Mouse (Mus musculus) brown adipose tissue, adult 24 weeks (tissue): ENCODE results near the gene Fam50b. TPM values are rescaled to one million over a fixed set of nuclear protein-coding genes. Genes with fewer than 3 reads are reported as not detected.

Source experiments
- H3K27ac ChIP-seq: fragments of 200-500 bp; replicated peaks from 2 replicates; pipeline ENCODE4 v1.5.1; 2012; ENCODE audit warnings: low read depth, mild to moderate bottlenecking, low read length
- H3K4me1 ChIP-seq: fragments of 200-500 bp; 2 replicates; pipeline ENCODE4 v1.6.1; 2012; ENCODE audit warnings: low read length, mixed read lengths; ENCODE audit not compliant: control insufficient read depth, insufficient read depth, insufficient read length
- H3K4me3 ChIP-seq: fragments of 200-500 bp; 2 replicates; pipeline ENCODE4 v1.5.1; 2012; ENCODE audit warnings: low read depth, mild to moderate bottlenecking, low read length, moderate library complexity; ENCODE audit not compliant: insufficient read depth
- polyA plus RNA-seq: library from polyadenylated mRNA; stranded (reverse); fragments of >200 nt; gene quantifications from 2 replicates; pipeline ENCODE4 v1.2.4, GENCODE M21; 2012; ENCODE audit not compliant: missing spikeins, insufficient read depth, insufficient read length

Gene Fam50b
- polyA plus RNA-seq, 1 experiment, result not detected

DNA sequence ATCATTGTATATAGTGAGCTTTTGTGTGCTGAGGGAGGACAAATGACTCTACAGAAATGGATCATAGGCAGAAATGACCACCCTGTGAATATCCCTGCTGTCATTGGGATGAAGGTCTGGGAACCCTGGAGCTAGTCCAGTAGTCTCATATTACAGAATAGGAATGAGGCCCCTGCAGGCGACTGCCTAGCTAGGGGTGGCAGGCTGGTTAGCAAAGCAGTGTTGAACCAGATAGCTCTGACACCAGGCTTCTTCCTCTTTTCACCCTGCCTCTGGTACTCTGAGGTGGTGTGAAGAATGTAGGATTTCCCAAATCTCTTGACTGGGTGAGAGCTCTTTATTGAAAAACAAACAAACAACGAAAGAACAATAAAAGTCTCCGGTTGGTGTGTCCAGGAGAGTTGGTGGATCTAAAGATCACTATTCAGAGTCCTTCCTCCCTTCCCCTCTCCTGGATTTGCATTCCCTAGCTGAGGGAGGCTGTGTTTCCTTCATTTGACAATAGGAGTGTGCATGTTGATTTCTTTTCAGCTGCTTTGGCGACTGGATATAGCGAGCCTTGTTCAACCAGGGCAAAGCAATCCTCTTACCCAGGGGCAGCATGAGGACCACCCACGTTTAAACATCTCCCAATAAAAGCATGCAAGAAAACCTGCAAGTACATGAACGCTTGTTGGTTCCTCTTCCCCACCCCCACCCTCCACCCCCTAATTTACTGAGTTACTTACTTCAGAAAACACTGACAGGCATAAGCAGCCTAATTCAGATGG, 26.1 kb downstream of the Fam50b start:
- 0 out of 2 replicates have a peak overlapping the region, but pooled peaks have one; percentile 24 for H3K27ac ChIP-seq

DNA sequence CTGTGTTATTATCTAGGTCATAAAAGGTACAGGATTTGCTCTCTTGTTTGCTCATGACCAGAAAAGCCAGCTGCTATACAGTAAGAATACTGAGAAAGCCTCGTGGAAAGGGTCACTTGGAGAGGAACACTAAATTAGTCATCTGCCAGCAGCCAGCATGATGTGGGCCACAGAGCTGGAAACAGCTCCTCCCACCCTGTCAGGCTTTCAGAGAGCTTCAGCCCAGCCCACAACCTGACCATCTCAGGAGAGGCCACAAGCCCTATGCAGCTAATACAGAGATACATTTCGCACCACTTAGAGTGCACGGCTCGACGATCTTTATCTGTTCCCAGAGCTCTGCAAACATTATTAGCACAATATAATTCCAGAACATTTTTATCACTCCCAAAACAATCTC, 27.5 kb downstream of the Fam50b start:
- Histone ChIP-seq H3K27ac (no peak overlapping the region), H3K4me1 (peaks cover 7% of the 10 kb centered on the region; the same call in 1 of the 2 replicates), H3K4me3 (no peak overlapping the region)

More for the DNA sequence above, 26.1 kb downstream of the Fam50b start:
- H3K4me1 ChIP-seq, result peaks cover 7% of the 10 kb centered on the region; the same call in 1 of the 2 replicates
- H3K4me3 ChIP-seq, result no peak overlapping the region

DNA sequence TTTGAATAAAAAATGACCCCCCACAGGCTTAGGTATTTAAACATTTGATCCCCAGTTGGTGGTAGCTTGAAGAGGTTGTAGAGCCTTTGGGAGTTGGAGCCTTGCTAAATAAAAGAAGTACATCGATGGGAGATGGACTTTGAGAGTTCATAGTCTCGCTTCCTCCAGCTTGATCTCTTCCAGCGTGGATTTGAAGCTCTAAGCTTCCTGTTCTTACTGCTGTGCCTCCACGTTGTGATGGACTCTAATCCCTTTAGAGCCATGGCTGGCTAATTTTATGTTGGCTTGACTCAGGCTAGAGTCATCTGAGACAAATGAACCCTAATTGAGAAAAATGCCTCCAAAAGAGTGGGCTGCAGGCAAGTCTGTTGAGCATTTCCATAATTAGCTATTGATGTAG, 28.2 kb downstream of the Fam50b start:
- Histone ChIP-seq H3K27ac (no peak overlapping the region), H3K4me3 (no peak overlapping the region), H3K4me1 (peaks cover 7% of the 10 kb centered on the region; the same call in 1 of the 2 replicates)

DNA sequence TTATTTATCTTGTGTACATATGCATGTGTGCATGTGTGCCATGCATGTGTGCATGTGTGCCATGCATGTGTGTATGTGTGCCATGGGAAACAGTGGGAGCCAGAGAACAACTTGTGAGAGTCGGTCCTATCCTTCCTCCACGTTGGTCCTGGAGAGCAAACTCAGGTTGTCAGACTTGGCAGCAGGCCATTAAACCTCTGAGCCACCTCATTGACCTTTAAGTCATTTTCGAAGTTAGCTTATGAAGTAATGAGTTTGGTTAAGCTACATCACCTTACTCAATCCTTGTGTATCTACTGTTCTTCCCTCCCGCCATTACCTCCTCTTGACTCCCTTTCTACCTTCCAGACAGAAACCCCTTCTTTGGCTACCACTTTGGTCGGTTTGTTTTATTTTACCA, 30.6 kb downstream of the Fam50b start:
- Histone ChIP-seq H3K4me3 (no peak overlapping the region), H3K27ac (no peak overlapping the region), H3K4me1 (peaks cover 7% of the 10 kb centered on the region; the same call in 1 of the 2 replicates)

DNA sequence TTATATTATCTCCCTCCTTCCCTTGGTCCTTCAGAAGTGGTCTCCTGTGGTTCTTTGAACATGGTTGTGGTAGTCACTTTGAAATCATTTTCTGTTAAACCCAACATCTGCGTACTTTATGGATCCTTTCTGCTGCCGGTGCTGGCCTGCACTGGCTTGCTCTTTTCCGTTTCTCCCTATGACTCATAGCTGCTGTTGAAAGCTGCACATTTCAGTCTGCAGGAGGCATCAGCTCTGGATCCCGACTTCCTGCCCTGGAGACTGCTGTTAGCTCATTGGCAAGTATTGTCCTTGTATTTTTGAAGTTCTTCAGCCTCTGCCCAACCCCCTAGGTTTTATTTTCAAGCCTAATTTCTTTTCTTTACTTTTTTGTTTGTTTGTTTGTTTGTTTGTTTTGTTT, 31.9 kb downstream of the Fam50b start:
- no peak overlapping the region for H3K4me3 ChIP-seq
- peaks cover 3% of the 10 kb centered on the region; the same call in 1 of the 2 replicates for H3K4me1 ChIP-seq
- no peak overlapping the region for H3K27ac ChIP-seq

DNA sequence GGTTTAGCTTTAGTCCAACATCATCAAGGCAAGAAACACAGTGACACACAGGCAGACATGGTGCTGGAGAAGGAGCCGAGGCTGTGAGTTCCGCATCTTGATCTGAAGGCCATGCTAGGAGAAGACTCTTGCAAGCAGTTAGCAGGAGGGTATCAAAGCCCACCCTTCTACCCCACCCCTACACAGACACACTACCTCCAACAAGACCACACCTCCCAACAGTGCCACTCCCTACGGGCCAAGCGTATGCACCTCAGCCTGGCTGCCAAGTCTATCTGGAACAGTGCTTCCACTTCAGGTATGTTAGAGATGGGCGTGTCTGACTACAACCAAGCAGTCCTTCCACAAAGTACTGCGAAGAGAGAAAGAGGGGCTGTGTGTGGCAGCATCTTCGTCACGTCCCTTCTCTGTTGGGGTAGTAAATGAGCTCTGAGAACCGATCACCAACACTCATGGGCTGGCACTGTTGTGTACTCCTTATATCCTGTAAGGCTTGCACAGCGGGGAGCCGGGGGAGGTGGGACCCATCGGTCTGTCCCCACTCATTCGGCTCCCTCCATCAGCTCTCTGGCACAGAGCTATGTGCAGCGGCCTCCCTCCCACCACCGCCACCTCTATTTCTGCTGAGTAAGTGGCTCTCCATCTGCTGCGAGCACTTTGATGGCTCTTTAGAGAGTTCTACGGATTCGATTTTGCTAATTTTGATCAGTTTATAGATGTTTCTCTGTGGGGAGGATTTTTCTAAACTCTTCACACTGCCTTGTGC, 33.1 kb downstream of the Fam50b start:
- Histone ChIP-seq H3K4me1 (peaks cover 3% of the 10 kb centered on the region; the same call in 1 of the 2 replicates), H3K27ac (no peak overlapping the region), H3K4me3 (no peak overlapping the region)

DNA sequence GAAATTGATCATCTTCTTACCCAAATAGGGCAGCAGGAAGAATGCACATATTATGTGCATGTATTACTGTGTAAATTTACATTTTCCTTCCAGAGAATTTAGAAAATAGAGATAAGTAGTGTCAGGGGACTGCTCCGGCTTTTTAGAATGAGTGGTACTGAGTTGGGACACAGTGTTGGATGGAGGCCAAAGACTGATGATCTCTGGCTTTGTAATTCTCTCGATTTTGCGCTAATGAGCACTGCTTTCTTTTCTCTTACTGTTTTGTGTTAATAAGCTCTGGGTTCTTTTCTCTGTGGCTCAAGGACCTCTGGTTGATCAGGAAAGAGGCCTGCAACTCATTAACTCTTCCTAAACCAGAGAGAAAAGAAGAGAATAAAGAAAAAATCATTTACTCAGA, 42.1 kb downstream of the Fam50b start:
- peaks cover 18% of the 10 kb centered on the region; the same call in 1 of the 2 replicates for H3K4me1 ChIP-seq
- H3K4me3 ChIP-seq, result no peak overlapping the region
- no peak overlapping the region for H3K27ac ChIP-seq

DNA sequence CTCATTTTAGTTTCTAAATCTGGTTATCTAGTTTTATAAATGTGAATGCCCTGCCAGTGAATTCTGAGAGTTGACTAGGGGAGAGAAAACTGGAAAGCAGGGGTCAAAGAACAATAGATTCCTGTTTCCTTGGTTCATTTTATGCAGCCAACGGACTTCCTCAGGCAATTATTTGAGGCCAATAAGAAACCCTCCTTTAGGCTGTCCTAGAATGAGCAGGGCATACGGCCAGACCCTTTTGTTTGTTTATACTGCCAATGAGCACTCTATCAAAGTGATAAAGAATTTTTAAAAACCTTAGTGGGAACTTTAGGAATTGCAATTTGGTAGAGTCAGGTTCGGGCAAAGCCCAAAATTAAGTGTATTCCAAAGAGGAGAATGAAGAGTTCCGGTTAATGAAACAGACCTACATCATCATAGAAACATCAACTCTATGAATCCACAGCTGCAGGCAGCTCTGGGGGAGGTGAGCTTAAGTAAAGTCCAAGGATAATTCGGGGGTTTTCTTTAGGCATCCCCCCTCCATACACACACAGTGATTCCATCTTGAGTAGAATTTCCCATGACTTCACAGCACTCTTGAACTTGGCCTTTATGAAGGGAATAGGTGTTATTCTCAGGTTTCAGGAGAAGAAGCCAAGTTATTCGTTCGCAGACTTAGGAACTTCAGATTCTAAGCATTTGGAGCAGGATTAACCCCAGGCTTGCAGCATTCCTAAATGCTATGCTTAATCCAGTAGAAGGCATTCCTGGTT, 46.4 kb downstream of the Fam50b start:
- Histone ChIP-seq H3K4me1 (peaks cover 28% of the 10 kb centered on the region; the same call in 1 of the 2 replicates), H3K4me3 (no peak overlapping the region), H3K27ac (0 out of 2 replicates have a peak overlapping the region, but pooled peaks have one; percentile 9)

DNA sequence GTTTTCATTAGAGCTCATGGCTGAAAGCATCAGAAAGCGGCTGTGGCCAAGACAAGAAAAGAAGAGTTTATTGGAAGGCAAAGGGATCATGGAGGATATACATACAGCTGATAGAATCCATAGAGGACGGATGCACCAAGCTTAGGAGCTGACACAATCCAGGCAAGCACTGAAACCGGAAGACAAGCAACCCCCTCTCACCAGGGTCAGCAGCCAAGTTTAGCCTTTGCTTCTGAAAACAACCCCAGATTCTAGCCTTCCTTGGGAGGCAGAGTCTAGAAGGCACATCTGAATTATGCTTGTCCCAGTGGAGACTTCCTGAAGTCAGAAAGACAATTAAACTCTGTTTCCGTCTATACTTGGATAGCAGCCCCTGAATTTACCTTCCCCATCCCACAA, 47.0 kb downstream of the Fam50b start:
- Histone ChIP-seq H3K27ac (no peak overlapping the region; the same call in 1 of the 2 replicates), H3K4me3 (no peak overlapping the region), H3K4me1 (peaks cover 28% of the 10 kb centered on the region; the same call in 1 of the 2 replicates)

DNA sequence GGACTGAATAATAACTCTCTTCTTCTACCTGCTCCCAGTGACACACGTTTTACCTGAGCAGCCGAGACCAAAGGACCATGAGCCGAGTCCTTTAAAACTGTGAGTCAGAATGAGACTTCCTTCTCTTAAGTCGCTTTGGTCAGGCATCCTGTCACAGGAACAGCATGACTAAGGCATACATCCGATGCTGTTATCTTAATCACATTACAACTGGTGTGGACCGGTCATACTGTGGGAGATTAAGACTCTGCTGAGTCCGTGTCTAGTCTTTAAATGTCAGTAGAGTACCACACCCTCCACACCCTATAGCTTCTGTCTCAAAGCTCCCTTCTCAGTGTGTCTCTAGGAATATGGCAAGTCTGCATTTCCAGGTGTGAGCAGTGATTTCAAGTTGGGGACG, 50.2 kb downstream of the Fam50b start:
- Histone ChIP-seq H3K4me1 (peaks cover 34% of the 10 kb centered on the region), H3K4me3 (no peak overlapping the region), H3K27ac (peak overlapping the region; percentile 78)

DNA sequence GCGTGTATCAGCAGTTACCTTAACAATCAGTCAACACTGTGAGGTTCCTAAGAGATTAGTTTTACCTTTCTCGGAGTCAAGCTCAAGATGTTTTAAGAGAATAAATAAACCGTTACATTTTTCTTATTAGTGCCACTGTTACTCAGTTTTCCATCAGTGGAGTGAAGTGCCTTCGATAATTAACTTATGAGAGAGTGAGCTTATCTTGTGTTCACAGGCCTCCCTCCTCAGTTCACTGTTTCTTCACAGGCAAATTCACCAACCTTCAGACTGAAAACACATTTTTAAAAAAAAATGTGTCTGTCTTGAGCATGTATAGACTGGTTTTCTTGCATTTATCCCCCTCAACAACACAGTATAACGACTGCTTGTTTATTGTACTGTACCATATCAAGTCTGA, 52.0 kb downstream of the Fam50b start:
- Histone ChIP-seq H3K4me3 (no peak overlapping the region), H3K27ac (no peak overlapping the region), H3K4me1 (peaks cover 21% of the 10 kb centered on the region)

DNA sequence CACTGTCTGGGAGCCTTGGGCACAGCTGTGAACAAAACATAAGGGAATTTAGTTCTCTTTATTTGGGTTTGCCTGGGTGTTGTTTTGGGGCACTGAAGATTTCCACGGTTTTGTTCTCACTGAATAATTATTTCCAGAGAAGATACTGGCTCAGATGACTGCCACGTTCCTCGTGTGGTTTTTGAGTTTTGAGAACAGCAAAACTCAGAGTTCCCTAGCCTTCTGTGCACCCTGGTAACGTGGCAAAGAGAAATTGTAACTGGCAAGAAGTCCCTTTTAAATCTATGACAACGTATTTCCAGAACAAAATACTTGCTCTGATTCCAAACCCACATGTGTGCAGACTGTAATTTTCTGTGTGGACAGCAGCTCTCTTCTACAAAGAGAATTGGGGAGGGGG, 52.9 kb downstream of the Fam50b start:
- no peak overlapping the region for H3K4me3 ChIP-seq
- H3K27ac ChIP-seq, result no peak overlapping the region
- peaks cover 16% of the 10 kb centered on the region for H3K4me1 ChIP-seq

DNA sequence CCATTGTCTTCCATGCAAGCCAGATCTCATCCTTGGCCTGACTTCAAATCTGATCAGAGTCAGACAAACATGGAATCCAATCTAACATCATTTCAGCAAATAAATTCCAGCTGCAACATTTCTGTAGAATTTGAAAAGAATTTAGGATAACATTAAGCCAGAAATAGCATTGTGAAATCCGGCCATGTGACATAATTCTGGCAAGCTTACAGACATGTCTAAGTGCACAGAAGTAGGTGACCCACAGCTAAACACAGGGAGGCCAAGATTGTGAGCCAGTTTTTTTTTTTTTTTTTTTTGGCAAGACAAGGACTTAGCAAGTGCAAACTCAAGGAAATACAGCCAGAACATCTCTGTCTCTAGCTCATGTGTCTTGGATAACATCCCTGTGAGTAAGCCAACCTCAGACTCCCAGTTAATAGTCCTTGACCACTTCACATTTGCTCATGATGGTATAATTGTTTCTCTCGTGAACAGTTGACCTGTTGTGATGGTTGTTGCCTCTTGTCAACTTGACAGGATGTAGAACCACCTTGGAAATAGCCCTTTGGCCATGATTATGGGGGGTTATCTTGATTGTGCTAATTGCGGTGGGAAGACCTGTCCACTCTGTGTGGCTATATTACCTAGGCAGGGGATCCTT, 54.6 kb downstream of the Fam50b start:
- Histone ChIP-seq H3K27ac (0 out of 2 replicates have a peak overlapping the region, but pooled peaks have one; percentile 2), H3K4me1 (peaks cover 21% of the 10 kb centered on the region), H3K4me3 (no peak overlapping the region)

DNA sequence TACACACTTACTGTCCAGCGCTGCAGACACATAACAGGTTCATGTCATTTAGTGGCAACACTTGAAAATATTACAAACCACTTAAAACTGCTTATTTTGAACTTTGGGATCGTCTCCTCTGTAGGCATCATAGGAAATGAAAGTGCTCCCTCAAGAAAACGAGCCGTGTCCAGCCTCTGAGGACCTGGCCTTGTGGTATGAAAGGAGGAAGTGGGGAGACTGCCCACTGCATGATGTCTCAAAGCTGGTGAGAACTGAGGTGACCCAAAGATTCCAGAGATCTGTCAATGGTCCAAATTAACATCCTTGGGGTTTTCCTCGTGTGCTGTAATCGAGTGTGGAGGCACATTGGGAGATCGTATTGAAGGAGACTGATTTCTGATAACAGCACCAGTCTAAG, 58.4 kb downstream of the Fam50b start:
- H3K4me1 ChIP-seq, result peaks cover 26% of the 10 kb centered on the region
- H3K4me3 ChIP-seq, result no peak overlapping the region
- peak overlapping the region; percentile 53 for H3K27ac ChIP-seq
